Mouse (Mus musculus): ENCODE measurements around the gene Cela2a. TPM values are rescaled to one million over a fixed set of nuclear protein-coding genes. Genes with fewer than 3 reads are reported as not detected.

Cela2a gene
- polyA plus RNA-seq, 2 experiments from 2014 or later: not detected

DNA sequence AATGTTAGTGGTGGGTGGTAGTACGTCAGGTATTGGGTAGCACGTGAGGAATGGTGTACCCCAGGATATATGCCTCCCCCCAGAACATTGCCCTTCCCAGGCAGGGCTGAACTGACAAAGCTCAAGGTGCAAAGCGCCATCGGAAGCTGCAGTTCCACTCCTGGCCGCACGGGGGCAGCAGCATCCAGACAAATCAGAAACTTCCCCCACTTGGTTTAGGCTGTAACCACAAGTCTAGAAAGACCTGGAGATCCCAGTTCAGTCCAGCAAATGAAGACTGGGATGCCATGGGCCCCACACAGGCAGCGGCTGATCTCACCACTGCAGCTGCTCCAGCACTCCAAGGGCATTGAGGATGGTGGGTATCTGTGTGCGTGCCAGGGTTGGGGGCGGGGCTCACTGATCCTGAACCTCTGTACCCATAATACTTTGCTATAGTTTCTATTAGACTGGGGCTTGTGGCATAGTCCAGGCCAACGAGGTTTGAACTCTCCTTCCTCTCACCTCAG is 31.5 kb upstream of the Cela2a start:
- peak; percentile 51 for ATAC-seq

- peak; percentile 46 for ATAC-seq
These were observed 27.5 kb upstream of the Cela2a start for GRCm38 (mm10) chr4:141853437-141853836.

DNA sequence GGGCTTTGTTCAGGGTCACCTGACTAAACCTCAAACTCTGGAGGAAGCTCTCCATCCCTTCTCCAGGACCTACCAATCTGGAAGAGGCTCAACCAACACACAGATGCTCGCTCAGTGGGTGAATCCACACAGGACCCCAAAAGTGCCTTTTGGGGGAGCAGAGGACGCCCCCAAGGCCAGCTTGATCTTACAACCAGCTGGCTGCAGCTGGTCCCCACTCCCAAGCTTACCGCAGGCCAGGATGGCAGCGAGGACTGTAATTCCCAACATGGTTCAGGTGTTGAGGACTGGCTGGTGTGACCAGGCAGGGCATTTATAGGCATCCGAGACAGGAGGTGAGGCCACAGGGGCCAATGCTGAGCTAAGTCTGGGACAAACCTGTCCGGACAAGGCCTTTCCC is 20.0 kb upstream of the Cela2a start, which contains the start of gene Ctrc:
Gene Ctrc, minus strand, starts transcription at position 361 of the 400 bp plus-strand sequence.
- no peak for ATAC-seq

GRCm38 (mm10) chr4:141834536-141835095 is 8.7 kb upstream of the Cela2a start:
- no peak for ATAC-seq

- no peak for ATAC-seq
These were observed 8.0 kb upstream of the Cela2a start for GRCm38 (mm10) chr4:141833911-141834310.

DNA sequence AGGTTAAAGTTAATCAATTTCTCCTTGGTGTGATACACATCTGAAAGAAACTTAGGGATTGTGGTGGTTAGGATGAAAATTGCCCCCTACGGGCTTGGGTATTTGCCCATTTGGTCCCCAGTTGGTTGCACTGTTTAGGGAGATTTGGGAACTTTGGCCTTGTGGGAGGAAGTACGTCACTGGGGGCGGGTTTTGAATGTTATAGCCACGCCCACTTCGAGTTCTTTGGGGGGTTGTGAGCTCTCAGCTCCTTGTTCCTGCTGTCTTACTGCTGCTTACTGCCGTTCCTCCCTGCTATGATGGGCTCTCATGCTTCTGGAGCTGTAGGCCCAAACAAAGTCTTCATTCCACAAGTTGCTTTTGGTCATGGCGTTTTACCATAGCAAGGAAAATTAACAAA is 5.4 kb upstream of the Cela2a start:
- ATAC-seq: no peak

DNA sequence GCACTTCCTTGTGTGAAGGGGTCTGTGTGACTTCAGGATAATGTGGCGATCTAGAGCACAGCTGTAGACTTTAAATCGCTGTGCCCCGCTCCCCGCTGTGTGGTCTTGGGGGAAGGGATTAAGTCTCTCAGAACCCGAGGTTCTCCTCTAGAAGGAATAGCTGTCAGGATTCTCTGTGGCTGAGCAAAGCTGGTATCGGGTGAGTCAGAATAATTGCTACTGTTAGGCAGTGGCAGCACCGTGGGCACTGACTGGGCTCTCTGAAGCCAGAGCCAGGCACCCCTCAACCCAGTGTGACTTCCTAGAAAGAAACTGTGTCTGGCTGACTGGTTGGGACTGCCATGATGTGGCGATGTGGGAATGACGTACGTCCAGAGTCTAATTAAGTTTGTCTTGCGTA is 4.4 kb upstream of the Cela2a start:
- no peak for ATAC-seq

DNA sequence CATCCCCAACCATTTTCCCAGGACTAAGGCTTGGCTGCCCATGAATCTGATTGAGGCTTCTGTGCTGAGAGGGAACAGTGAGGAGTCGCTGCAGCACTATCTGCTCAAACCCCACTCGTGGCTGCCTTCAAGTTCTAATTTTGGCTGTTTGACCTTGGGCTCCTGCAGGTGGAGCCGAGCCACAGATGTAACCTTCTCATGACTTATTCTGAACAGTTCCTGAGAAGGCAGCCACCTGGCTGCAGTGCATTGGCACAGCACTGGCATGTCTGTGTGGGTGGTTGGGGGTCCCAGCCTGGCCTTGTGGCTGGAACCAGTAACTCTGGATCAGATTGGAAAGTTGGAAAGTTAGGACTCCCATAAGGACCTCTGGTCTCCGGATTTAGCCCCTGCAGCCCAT is 2.2 kb upstream of the Cela2a start:
- ATAC-seq: no peak

DNA sequence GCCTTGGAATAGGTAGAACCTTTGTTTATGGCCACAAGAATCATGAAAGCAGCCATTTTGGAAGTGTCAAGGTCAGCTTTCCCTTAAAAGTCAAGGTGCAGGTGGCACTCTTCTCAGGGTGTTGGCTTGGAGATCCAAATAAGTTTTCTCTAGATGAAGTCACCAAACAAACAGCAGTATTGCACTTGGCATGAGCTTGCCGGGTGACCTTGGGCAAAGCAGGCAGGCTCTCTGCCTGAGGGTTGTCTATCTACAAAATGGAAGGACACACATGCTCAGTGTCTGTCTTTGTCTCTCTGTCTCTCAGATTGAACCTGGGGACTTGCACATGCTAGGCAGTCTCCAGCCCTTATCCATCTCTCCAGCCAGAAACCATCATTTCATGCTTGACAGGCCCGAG is 1.4 kb upstream of the Cela2a start:
- no peak for ATAC-seq

DNA sequence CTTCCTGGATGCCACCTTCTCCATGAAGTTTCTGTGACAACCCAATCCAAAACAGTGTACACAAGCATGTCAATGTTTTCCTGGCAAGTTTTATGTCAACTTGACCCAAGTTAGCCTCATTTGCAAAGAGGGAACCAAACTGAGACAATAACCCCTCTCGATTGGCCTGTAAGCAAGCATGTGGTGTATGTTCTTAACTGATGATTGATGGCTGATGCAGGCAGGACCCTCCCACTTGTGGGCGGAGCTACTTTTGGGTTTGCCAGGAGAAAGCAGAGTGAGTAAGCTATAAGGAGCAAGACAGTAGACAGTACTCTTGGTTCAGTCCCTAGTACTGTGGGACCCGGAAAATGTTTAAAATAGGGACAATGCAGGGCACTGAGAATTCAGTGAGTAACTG is 3.0 kb downstream of the Cela2a start:
- ATAC-seq: no peak

DNA sequence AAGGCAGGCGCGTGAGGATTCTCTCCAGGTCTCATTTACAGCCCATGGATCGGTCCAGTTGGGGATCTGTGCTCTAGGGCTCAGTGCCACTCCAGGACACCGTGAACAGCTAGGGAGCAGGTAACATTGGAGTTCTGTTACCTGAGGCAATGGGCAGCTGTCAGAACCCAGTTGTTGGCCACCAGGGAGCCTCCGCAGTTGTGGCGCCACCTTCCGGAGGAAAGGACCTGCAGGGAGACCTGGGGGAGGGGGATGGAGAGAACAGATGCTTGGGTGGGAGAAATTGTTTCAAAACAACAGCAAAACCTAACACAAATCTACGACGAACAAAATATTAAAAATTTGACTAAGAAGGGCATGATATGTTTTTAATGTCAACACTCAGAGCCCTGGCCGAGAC is 3.9 kb downstream of the Cela2a start:
- no peak for ATAC-seq

DNA sequence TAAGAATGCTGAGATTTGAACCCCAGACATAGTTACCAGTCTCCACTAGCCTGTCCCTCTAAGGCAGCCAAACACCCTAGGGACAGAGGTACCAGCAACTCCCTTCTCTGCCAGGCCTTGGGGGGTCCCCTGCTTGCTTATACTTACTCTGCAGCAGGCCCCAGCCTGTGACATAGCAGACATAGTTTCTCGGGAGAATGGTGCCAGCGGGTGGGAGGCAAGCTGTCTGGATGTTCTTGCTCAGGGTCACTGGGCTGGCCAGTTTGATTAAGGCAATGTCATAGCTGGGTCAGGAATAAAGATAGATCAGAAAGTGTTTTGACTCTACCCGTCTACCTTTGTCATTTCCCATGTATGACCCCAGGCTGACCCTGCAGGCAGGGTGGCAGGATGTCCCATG is 4.8 kb downstream of the Cela2a start:
- ATAC-seq: no peak

DNA sequence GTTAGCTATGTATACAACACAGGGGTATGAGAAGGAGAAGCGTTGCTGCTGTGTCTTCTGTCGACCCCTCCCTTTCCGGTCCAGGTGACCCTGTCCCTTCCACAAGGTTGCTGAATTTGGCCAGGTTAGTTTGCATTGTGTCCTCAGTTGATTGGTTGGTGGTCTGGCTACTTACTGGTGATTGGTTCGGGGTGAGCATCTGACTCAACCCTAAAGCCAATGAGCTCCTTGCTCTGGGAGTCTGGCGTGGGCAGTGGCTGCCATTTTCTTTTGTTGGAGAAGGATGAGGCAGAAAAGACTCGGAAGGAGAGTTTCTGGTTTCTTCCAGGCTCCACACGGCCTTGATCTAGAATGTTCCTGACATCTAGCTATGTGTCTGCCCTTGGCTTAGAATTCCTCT is 6.6 kb downstream of the Cela2a start:
- no peak for ATAC-seq

GRCm38 (mm10) chr4:141818861-141819260 is 7.1 kb downstream of the Cela2a start:
- ATAC-seq: no peak

GRCm38 (mm10) chr4:141817706-141818105 is 8.3 kb downstream of the Cela2a start:
- no peak for ATAC-seq

DNA sequence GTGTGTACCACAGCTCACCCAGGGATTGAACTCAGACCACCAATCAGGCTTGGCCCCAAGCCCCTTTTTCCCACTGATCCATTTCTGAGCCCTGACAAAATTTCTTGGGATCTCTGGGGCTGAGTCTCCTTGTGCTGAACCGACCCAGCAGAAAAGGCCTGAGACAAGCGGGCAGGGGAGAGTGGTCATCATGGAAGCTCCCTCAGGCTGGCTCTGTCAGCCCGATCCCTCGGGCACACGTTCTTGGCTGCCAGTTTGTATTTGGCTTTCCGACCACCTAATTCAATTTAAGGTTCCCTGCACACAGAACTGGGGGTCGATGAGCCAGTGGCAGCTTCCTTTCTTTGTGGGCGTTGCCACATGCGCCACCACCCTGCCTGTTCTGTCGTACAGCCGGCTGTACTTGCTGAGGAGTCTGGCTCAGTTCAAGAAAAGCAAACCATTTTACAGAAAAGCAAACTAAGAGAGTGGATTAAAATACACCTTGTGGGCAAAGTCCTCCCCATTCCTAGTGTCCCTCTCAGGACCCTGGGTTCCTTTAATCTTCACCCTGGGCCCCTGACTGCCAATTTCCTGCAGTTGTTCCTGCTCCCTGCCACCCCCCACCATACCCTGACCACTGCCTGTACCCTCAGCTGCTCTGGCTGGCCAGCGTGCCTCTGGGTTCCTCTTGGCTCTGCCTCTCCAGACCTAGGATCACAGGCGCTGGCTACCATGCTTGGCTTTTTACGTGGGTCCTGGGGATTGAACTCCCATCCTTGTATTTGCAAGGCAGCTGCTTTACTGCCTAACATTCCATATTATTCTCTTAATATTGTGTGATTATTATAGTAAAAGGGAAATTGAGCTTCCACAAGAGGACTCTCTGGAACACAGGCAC is 8.9 kb downstream of the Cela2a start:
- ATAC-seq: no peak

GRCm38 (mm10) chr4:141816267-141816666 is 9.7 kb downstream of the Cela2a start:
- ATAC-seq: no peak

DNA sequence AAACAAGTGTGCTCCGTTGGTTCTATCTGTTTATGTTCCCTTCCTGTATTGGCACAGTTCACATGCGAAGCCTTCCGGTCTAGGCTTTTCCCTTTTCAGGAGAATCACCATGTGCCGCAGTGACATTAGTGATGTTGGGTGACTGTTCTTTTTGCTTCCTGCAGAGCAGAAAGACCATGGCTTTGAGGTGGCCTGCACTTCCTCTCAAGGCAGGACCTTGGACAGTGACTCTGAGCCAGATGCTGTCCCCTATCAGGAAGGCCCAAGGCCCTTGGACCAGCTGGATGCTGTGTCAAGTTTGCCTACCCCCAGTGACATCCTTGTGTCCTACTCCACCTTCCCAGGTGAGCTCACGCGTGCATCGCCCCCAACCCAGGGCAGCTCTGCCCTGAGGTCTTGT is 14.6 kb downstream of the Cela2a start:
- no peak for ATAC-seq

GRCm38 (mm10) chr4:141810975-141811374 is 15.0 kb downstream of the Cela2a start:
- ATAC-seq: no peak

DNA sequence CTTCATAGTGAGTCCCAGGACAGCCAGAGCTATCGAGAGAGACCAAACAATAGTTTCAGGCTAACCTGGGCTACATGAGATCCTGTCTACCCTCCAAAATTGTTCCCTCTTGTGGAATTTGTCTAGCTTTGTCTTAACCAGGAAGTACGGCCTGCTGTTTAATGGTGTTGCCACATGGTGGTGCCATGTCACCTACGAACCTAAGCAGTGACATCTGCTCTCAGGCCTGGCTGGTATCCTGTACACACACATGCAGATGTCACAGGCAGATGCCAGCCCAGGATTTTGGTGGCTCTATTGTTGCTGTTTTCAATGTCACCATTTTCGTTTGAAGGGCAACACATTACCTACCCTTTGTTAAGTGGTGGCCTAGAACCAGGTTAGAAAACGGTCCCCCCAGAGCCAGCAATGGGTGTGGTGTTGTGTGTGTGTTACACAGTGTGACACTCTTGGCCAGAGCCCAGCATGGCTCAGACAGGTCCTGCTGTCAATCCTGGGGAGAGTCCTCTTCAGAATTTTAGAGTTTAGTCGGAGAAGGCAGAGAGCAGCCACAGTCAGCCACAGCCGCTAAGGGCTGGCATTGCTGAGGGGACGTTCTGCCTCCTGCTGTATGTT is 16.0 kb downstream of the Cela2a start:
- peak; percentile 63 for ATAC-seq

- no peak for ATAC-seq
These were observed 20.1 kb downstream of the Cela2a start for GRCm38 (mm10) chr4:141805886-141806285.

GRCm38 (mm10) chr4:141804105-141804504 is 21.9 kb downstream of the Cela2a start:
- ATAC-seq: no peak

DNA sequence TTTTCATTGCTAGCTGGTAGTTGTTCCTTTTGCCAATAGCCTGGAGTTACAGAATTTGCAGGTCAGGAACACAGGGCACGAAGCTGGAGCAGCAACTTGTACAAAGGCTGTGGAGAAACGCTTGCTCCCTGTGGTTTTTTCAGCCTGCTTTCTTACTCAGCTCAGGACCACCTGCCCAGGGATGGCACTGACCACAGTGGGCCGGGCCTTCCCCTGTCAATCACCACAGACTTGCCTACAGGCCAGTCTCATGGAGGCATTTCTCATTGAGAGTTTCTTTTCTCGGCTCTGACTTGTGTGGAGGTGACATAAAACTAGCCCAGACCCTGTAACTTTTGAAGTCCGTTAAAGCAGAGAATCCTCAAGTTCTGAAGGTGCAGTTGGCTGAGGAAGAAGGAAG is 28.4 kb downstream of the Cela2a start:
- ATAC-seq: no peak

DNA sequence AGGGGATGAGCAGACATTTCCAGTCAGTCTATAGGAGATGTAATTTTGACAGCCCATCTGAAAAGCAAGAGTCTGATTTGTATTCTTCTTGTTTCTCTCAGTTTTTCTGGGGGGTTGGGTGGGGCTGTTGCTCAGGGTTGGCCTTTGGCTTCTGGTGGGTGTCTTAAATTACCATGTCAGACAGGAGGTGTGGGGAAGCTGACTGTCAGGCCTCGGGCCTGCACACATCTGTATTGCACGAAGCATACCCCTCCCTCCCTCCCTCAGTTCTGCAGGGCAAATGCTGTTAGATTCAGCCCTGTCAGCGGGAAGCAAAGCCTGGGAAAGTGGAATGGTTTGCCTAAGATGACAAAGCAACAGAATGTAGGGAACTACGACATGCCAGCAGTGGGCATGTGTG is 29.0 kb downstream of the Cela2a start:
- no peak for ATAC-seq

All from CD4-positive, CD25-positive, alpha-beta regulatory T cell, adult 4 months (primary cell).